Mouse (Mus musculus) CD4-positive helper T cell, adult 2 months (primary cell): ENCODE data around the gene Anks4b.

ENCODE experiments used
- DNase-seq: peaks from one replicate; pipeline ENCODE4 v3.0.0-alpha.2; 2012; ENCODE audit warnings: low read depth, missing footprints, low spot score

Gene Anks4b

GRCm38 (mm10) chr7:120188946-120189345, 15.3 kb downstream of the Anks4b start:
- no peak for DNase-seq

DNA sequence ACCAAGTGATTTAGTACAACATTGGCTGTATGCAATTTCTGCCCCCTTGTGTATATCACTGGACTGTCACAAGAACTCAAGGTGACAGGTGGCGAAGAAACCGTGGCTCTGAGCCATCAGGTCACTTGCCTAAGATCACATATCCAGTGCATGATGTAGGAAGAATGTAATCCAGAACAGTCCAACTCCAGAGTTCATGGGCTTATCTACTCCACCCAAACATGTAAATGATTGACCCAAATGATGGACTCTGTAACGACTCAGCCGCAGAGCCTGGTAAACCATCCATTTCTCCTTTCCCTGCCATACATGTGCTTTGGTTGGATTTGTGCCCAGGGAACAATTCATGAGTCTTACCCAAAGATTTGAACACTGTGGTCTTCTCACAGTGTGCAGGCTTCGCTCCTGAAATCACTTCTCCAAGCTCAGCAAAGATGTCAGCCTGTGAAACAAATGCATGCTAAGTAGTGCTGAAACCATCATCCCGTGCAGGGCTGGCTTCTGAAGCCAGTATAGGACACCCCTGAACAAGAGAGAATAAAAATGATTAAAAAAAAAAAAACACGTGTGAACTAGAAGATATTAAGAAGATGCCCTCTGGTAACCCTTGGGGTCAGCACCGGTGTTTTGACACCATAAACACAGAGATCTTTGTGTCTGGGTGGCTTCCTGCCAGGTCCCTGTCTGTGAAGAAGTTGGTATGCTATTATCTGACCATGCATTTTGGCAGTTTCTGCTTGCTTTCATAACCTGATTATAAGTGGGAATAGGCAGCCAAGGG, 15.9 kb downstream of the Anks4b start:
- DNase-seq = no peak

DNA sequence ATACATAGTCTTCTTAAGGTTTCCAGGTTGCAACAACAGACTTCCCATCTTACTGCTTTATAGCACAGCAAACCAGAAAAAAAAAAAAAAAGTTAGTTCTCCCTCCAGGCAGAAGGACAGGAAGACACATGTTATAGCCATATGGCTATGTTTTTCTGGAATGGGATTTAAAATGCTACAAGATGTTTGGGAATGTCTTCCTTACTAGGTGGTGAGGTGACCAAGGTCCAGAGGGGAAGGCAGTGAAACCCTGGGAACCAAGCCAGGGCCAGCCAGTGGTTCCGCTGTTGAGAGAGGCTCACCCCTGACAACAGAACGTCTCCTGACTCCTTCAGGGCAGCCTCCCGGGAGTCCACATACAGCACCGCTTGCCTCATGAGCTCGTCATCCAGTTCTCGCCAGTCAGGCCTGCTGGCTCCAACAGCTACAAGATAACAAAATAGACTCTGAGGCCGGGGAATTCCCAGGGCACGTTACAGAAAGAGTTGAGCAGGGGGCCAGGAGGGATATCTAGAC, 16.6 kb downstream of the Anks4b start:
- DNase-seq = no peak

- DNase-seq = no peak
Observed at GRCm38 (mm10) chr7:120192207-120192606, 18.5 kb downstream of the Anks4b start.

GRCm38 (mm10) chr7:120192816-120193215, 19.2 kb downstream of the Anks4b start:
- no peak for DNase-seq

- DNase-seq = no peak
Observed at GRCm38 (mm10) chr7:120195207-120195606, 21.5 kb downstream of the Anks4b start.

- no peak for DNase-seq
Observed at GRCm38 (mm10) chr7:120201231-120201744, 27.6 kb downstream of the Anks4b start.

DNA sequence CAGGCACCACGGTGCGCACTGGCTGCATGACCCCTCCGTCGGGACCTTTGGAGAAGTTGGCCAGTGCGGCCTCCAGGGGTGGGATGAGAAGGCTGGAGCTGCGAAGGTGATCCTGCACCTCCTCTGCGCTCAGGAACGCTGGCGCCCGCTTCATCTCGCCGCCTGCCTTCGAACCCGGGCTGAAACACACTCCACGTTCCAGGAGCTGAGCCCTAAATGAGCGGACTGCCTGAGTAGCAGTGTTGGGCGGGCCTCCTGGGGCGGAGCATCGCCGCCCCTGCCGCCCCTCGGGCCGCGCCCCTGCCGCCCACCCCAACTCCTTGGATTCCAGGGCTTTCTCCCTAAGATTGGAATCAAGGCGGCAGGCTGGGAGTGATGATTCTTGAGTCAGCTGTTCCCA, 28.1 kb downstream of the Anks4b start, which contains the start of gene Crym:
Gene Crym, minus strand, starts transcription at position 341 of the 400 bp plus-strand sequence.
- no peak for DNase-seq

- peak; percentile 12 for DNase-seq
Observed at GRCm38 (mm10) chr7:120203789-120204188, 30.1 kb downstream of the Anks4b start, which contains the start of gene Abca14. Abca14 (plus strand) TSS chr7:120203961.

- DNase-seq = no peak
Observed at GRCm38 (mm10) chr7:120205989-120206388, 32.3 kb downstream of the Anks4b start.

GRCm38 (mm10) chr7:120228541-120228940, 54.9 kb downstream of the Anks4b start:
- no peak for DNase-seq
